Mouse (Mus musculus) lung, postnatal 0 days (tissue): ENCODE results near the gene Phb2.

Experiments
- CTCF ChIP-seq: IDR thresholded peaks from 2 replicates; pipeline ENCODE4 v1.5.1; 2016; ENCODE audit warnings: antibody characterized with exemption, mild to moderate bottlenecking
- EP300 ChIP-seq: IDR thresholded peaks from 2 replicates; pipeline ENCODE4 v1.6.1; 2016; ENCODE audit warnings: antibody characterized with exemption, mild to moderate bottlenecking, control low read depth

GRCm38 (mm10) chr6:124663424-124663795, 48.7 kb upstream of the Phb2 start:
- TF ChIP-seq CTCF (no peak), EP300 (no peak)
